Mouse (Mus musculus): ENCODE results near the gene Tmem253. TPM values are rescaled to one million over a fixed set of nuclear protein-coding genes. Genes with fewer than 3 reads are reported as not detected.

Tmem253 gene
- 0.46 and 1.7 TPM in 2 replicates for polyA plus RNA-seq (2015; fragmentation: Nextera tagmentation; extraction: Ambion mirVana)

DNA sequence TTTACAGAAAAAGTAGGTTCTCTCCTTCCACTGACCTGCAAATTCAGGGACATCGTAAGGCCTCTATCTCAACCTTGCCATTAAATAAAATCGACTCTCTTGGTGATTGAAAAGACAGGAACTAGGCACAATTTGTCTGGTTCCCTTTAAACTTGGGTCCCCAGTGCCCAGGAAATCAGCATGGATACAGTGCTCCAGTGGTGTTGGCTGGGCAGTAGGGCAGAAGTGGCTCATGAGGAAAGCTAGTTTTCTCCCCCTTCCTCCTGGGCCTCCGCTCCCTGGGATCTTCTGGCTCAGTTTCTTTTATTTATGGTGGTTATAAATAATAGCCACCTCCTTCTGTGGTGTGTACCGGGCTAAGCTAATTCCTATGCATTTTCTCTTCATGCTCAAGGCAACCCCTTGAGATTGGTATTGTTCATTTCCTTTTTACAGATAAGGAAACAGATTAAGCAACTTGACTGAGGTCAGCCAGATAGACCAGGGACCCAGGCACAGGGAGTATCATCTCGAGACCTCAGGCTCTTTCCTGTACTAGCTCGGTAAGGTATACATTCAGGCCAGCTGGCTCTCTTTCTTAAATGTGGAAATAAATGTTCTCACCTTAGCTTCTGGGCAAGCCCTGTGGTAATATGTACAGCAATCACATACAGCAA, at the start of gene Tmem253:
Gene Tmem253 (plus strand): TSS at position 214 of the 656 bp plus-strand sequence.

DNA sequence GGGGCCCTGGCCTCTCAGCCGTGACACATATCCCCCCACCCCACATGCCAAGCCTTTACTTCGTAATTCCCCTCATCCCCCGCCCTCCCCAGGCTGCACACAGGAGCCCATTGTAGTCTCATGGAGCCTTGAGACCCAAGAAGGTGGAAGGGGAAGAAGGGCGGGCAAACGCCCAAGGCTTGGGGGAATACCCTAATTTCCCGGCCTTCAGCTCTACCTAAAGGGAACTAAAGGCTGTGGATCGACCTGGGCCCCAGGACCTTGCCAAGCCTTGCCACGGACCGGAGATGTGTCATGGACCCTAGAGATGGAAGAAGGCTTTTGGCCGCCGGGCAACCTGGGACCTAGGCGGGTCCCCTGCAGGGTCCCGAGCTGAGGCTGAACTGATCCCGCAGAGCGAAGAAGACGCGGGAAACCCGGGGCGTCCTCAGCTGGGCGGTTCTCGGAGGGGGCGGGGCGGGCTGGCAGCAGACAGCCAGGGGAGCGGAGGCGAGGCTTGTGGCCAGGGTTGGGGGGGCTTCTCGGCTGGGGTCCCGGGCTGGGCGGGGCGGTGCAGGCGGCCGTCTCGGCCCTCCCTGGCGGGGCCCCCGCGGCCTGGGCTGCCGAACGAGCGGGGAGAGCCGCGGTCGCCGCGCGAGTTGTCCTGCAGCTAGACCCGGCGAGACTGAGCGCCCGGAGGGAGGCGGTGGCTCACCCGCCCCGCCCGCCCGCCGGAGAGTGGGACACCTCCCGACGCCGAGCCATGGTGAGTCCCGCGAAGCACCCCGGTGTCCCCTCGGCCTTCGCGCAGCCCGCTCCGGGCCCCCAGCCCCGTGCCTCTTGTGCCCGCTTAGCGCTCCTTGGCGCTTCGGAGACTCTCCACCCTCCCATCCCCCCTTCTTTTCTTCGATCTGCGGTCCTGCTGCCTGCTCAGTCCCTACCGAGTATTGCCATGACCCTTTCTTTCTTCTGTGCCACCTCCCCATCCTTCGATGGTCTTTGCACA, 30.9 kb upstream of the Tmem253 start, which contains the start of gene Arhgef40:
Gene Arhgef40 (plus strand): TSS at position 473 of the 985 bp plus-strand sequence.

DNA sequence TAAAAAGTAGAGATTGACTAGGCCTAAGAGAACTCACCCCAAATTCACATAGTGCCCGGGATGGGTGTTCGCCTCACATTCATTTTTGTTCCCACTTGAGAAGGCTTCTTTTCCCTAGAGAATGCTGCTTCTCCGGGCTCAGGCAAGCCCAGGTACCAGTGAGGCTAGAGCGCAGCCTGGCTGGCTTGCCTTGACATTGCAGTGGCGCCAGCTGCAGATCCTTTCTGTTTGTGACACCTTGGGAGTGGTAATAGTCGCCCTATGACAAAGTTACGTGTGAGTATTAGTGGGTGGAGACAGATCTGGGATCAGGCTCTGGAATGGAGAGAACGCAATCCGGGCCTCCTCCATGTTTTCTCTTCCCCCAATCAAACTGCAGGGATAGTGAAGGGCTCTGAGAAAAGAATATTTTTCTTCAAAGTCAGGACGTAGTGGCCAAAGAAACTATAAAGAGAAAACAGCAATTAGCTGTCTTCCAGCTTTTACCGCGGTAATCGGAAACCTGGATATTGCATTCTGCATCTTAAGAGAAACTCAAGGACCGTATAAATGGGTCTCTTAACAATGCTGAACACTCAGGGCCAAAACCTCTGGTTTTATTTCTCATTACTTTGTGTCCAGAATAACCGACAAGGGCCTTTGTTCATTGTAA, 5.2 kb downstream of the Tmem253 start, which contains the start of gene Zfp219:
Gene Zfp219 (minus strand): TSS at position 248 of the 652 bp plus-strand sequence.

DNA sequence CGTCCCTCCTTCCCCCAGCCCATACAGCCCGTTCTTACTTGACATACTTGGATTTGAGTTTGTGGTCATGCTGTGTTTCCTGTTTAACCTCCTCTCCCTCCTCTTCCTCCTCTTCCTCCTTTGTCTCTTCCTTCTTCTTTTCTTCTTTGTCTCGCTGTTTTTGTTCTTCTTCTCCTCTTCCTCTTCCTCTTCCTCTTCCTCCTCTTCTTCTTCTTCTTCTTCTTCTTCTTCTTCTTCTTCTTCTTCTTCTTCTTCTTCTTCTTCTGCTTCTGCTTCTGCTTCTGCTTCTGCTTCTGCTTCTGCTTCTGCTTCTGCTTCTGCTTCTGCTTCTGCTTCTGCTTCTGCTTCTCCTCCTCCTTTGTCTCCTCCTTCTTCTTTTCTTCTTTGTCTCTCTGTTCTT, 26.9 kb downstream of the Tmem253 start, which contains the start of gene Olfr221:
Gene Olfr221 (minus strand): TSS at position 101 of the 400 bp plus-strand sequence.

Other genes with a start within 250 kb of the Tmem253 start
- 0.33 and 0.36 TPM in 2 replicates for gene Ang4, start 242.1 kb upstream of the Tmem253 start, polyA plus RNA-seq (2015; fragmentation: Nextera tagmentation; extraction: Ambion mirVana)
- gene AY358078, start 215.6 kb upstream of the Tmem253 start, polyA plus RNA-seq (2015; fragmentation: Nextera tagmentation; extraction: Ambion mirVana) = not detected in 2 replicates
- gene Ear6, start 162.0 kb upstream of the Tmem253 start, polyA plus RNA-seq (2015; fragmentation: Nextera tagmentation; extraction: Ambion mirVana) = 0.30 TPM in 1 of 2 replicates, not detected in the other
- gene Mettl17, start 130.8 kb upstream of the Tmem253 start, polyA plus RNA-seq (2015; fragmentation: Nextera tagmentation; extraction: Ambion mirVana) = 28.6 and 34.4 TPM in 2 replicates
- gene Slc39a2, start 122.8 kb upstream of the Tmem253 start, polyA plus RNA-seq (2015; fragmentation: Nextera tagmentation; extraction: Ambion mirVana) = 0.06 and 0.36 TPM in 2 replicates
- 119 and 138 TPM in 2 replicates for gene Ndrg2, start 101.5 kb upstream of the Tmem253 start, polyA plus RNA-seq (2015; fragmentation: Nextera tagmentation; extraction: Ambion mirVana)
- not detected in 2 replicates for gene Tppp2, start 97.2 kb upstream of the Tmem253 start, polyA plus RNA-seq (2015; fragmentation: Nextera tagmentation; extraction: Ambion mirVana)
- 0.08 TPM in 1 of 2 replicates, not detected in the other for gene Rnase13, start 92.9 kb upstream of the Tmem253 start, polyA plus RNA-seq (2015; fragmentation: Nextera tagmentation; extraction: Ambion mirVana)
- gene Arhgef40, start 30.9 kb upstream of the Tmem253 start, polyA plus RNA-seq (2015; fragmentation: Nextera tagmentation; extraction: Ambion mirVana) = 42.5 and 43.7 TPM in 2 replicates
- 13.9 and 20.6 TPM in 2 replicates for gene Zfp219, start 5.1 kb downstream of the Tmem253 start, polyA plus RNA-seq (2015; fragmentation: Nextera tagmentation; extraction: Ambion mirVana)
- not detected in 2 replicates for gene Olfr221, start 26.8 kb downstream of the Tmem253 start, polyA plus RNA-seq (2015; fragmentation: Nextera tagmentation; extraction: Ambion mirVana)
- gene Hnrnpc, start 88.4 kb downstream of the Tmem253 start, polyA plus RNA-seq (2015; fragmentation: Nextera tagmentation; extraction: Ambion mirVana) = 233 and 256 TPM in 2 replicates
- gene Rpgrip1, start 95.0 kb downstream of the Tmem253 start, polyA plus RNA-seq (2015; fragmentation: Nextera tagmentation; extraction: Ambion mirVana) = 26.3 and 31.5 TPM in 2 replicates
- 17.0 and 23.9 TPM in 2 replicates for gene Supt16, start 181.8 kb downstream of the Tmem253 start, polyA plus RNA-seq (2015; fragmentation: Nextera tagmentation; extraction: Ambion mirVana)
- 20.6 and 25.1 TPM in 2 replicates for gene Chd8, start 242.1 kb downstream of the Tmem253 start, polyA plus RNA-seq (2015; fragmentation: Nextera tagmentation; extraction: Ambion mirVana)